Mouse (Mus musculus): ENCODE measurements around the gene Ankrd22.

DNA sequence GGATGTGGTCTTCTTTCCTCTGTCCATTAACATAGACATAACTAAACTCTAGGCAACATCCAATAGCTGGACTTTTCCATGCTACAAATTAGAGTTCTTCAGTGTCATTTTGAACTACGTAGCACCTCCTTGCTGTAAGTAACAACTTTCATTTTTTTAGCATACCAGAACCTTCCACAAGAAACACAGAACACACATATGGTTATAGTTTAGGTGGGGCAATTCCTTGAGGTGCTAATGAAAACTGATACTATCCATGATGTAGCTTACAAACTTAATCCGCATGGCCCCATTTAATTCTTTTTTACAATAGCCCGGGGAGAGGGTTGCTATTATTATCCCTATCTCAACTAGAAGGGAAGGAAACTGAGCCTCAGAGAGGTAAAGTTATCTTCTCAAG is 8.2 kb upstream of the Ankrd22 start:
- TF ChIP-seq POLR2A (IDR thresholded peaks at IDR 0.05; ENCODE audit: low read depth, low read length) (no peak), CTCF (conservative IDR thresholded peaks at IDR 0.05; ENCODE audit: insufficient read depth, insufficient read length, low read depth, low read length) (no peak)
